Mouse (Mus musculus) stomach, embryonic 15.5 days (tissue): Measurements from ENCODE around the gene Gm3183. TPM values are rescaled to one million over a fixed set of nuclear protein-coding genes. Genes with fewer than 3 reads are reported as not detected.
"Not testable (repeated sequence)": the region's sequence is repeated elsewhere in the genome, so short reads cannot be mapped to it uniquely, and the experiment has no call there.

Experiments
- ATAC-seq: fragments of 200-750 bp; cut with Nextera tagmentation; 2 replicates; pipeline ENCODE4 v1.8.0; 2017; ENCODE audit warnings: low read depth, moderate number of reproducible peaks, moderate TSS enrichment; ENCODE audit not compliant: insufficient read depth, low FRiP score
- H3K27ac ChIP-seq: fragments of 300-500 bp; sonication (generic); 2 replicates; pipeline ENCODE4 v1.5.1; 2015; ENCODE audit warnings: mild to moderate bottlenecking, inconsistent platforms
- H3K27me3 ChIP-seq: fragments of 300-500 bp; sonication (generic); replicated peaks from 2 replicates; pipeline ENCODE4 v1.6.1; 2015; ENCODE audit warnings: inconsistent platforms
- H3K36me3 ChIP-seq: fragments of 300-500 bp; sonication (generic); 2 replicates; pipeline ENCODE4 v1.6.1; 2015; ENCODE audit warnings: inconsistent platforms
- H3K4me1 ChIP-seq: fragments of 300-500 bp; sonication (generic); 2 replicates; pipeline ENCODE4 v1.6.1; 2015; ENCODE audit warnings: inconsistent platforms
- H3K4me2 ChIP-seq: fragments of 300-500 bp; sonication (generic); 2 replicates; pipeline ENCODE4 v1.6.1; 2015; ENCODE audit warnings: mild to moderate bottlenecking, inconsistent platforms
- H3K4me3 ChIP-seq: fragments of 300-500 bp; sonication (generic); replicated peaks from 2 replicates; pipeline ENCODE4 v1.5.1; 2015; ENCODE audit warnings: inconsistent platforms
- H3K9ac ChIP-seq: fragments of 300-500 bp; sonication (generic); 2 replicates; pipeline ENCODE4 v1.6.1; 2015; ENCODE audit warnings: inconsistent platforms
- H3K9me3 ChIP-seq: fragments of 300-500 bp; sonication (generic); 2 replicates; pipeline ENCODE4 v1.6.1; 2016; ENCODE audit warnings: inconsistent platforms
- WGBS: fragments of 180-500 bp; shearing (Covaris S2); methylation state at CpG from one replicate; pipeline ENCODE4 v1.1.7; 2015; 5-methylcytosine and 5-hydroxymethylcytosine counted together
- polyA plus RNA-seq: library from polyadenylated mRNA; unstranded; fragments of >200 nt; fragmentation: Nextera tagmentation; extraction: Ambion mirVana; gene quantifications from 2 replicates; pipeline ENCODE4 v1.2.1, GENCODE M21; 2015

The Gm3183 gene
- polyA plus RNA-seq, result not detected in 2 replicates

GRCm38 (mm10) chr5:94865136-94865535, at the start of gene Gm3183:
Gene Gm3183 (plus strand): TSS chr5:94865436.
- WGBS, result no CpG with 5 or more reads among the region's 1 CpGs
- H3K4me3 ChIP-seq, H3K36me3 ChIP-seq, H3K9ac ChIP-seq, H3K9me3 ChIP-seq, H3K4me1 ChIP-seq, H3K27ac ChIP-seq, H3K4me2 ChIP-seq, ATAC-seq, H3K27me3 ChIP-seq: not testable (repeated sequence)

Other genes with a start within 250 kb of the Gm3183 start
- gene Gm3147, start 249.1 kb upstream of the Gm3183 start, polyA plus RNA-seq, result not detected in 2 replicates
- gene Gm6509, start 241.5 kb upstream of the Gm3183 start, polyA plus RNA-seq, result not detected in 2 replicates
- not detected in 2 replicates for gene Gm6205, start 217.1 kb upstream of the Gm3183 start, polyA plus RNA-seq
- not detected in 2 replicates for gene Gm6367, start 123.2 kb downstream of the Gm3183 start, polyA plus RNA-seq
- not detected in 2 replicates for gene Gm7942, start 241.5 kb downstream of the Gm3183 start, polyA plus RNA-seq